Comparison of ENCODE assay signal across 8 mouse cellular contexts in the genomic region with DNA sequence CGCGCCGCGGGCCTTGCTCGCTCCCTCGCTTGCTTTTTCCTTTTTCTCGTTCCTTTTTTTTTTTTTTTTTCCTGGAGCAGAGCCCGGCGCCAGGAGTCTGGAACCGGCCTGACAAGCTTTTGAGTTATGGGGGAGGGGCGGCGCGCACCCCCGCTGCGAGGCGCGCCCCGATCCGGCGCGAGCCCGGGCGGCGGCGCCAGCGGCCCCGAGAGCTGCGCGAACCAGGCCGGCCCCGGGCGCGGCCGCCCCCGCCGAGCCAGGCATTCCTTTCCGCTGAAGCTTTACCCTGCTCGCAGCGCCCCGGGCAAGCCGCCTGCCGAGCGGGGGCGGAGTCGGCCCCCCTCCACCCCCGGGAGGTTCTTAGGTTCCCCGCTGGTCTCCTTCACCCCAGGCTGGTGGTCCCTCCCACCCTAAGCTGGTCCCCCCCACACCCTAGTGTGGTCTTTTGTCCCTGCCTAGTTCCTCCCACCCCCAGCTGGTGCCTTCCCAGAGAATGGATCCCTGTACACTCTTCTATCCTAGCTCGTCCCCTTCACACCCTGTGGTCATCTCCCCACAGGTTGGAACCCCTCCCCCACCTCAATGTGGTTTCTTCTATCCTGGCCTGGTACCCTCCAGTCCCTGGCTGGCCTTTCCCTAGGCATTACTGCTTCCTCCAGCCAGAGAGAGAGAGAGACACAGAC.
DNase-seq lines count a peak whose midpoint lies in the region; ATAC-seq and TF ChIP-seq lines count a peak whose summit lies in the region.

No protein-coding gene starts in this region.

- under 1% methylated on average over 40 of the region's 48 CpGs for WGBS in forebrain, embryonic 14.5 days

- peak overlapping the region; percentile 59 for H3K4me3 ChIP-seq in bone marrow macrophage, adult 2 months (ENCODE audit: insufficient read depth, low read length)
- H3K4me3 ChIP-seq in forebrain, embryonic 14.5 days (ENCODE audit: low read depth, low read length) = peak overlapping the region; percentile 28

- H3K4me2 ChIP-seq in forebrain, embryonic 14.5 days (ENCODE audit: low read length) = peak overlapping the region; percentile 75

- TF ChIP-seq CTCF in bone marrow macrophage, adult 2 months (IDR thresholded peaks at IDR 0.05; ENCODE audit: low read depth, low read length) = no peak

- no peaks in the 10 kb centered on the region for H3K27me3 ChIP-seq in forebrain, embryonic 14.5 days (replicated peaks; ENCODE audit: control insufficient read depth, insufficient read depth, low read length)

- peak; percentile 68 for ATAC-seq in forebrain, embryonic 14.5 days
- no peak for ATAC-seq in monocyte, adult 5-6 weeks (replicated peaks; ENCODE audit: insufficient number of reproducible peaks, low FRiP score, low TSS enrichment, poor library complexity, severe bottlenecking)

- peak overlapping the region; percentile 78 for H3K9ac ChIP-seq in forebrain, embryonic 14.5 days (ENCODE audit: low read length)

- peak; percentile 82 for DNase-seq in ES-CJ7 (ENCODE audit: low read depth, low spot score)
- DNase-seq in forebrain, embryonic 14.5 days (ENCODE audit: low spot score) = peak; percentile 81
- peak; percentile 81 for DNase-seq in heart, postnatal 25 days (ENCODE audit: low spot score)
- peak; percentile 91 to 95 for DNase-seq in kidney, postnatal 4 days
- peak; percentile 87 for DNase-seq in lung, postnatal 14 days
- peak; percentile 72 to 73 for DNase-seq in right cerebral cortex, postnatal 36 days (ENCODE audit: low spot score in 2 of 2)

- no peaks in the 10 kb centered on the region for H3K36me3 ChIP-seq in forebrain, embryonic 14.5 days (ENCODE audit: control insufficient read depth, insufficient read depth, low read length)

- peak overlapping the region; percentile 61 for H3K27ac ChIP-seq in bone marrow macrophage, adult 2 months (ENCODE audit: insufficient read depth, low read depth, low read length)
- peak overlapping the region; percentile 99 for H3K27ac ChIP-seq in forebrain, embryonic 14.5 days (ENCODE audit: low read depth, low read length)

- intact Hi-C loops in heart, postnatal 25 days (cut with DNase I) = loop anchor here (5.0 kb wide), 1 partner anchor 236 kb away; a partner anchor contains a TSS

- peaks cover 32% of the 10 kb centered on the region for H3K4me1 ChIP-seq in bone marrow macrophage, adult 2 months (ENCODE audit: control insufficient read depth, insufficient read depth, low read length)
- H3K4me1 ChIP-seq in forebrain, embryonic 14.5 days (ENCODE audit: control insufficient read depth, insufficient read depth, low read length) = peaks cover 50% of the 10 kb centered on the region

- TF ChIP-seq POLR2A in bone marrow macrophage, adult 2 months (IDR thresholded peaks at IDR 0.05; ENCODE audit: borderline replicate concordance, low read depth, low read length) = no peak

- H3K9me3 ChIP-seq in forebrain, embryonic 14.5 days (replicated peaks; ENCODE audit: control insufficient read depth, low read length) = no peaks in the 10 kb centered on the region
